Mouse (Mus musculus): Measurements from ENCODE around the gene Upp2.
A peak's percentile ranks its signal among the peaks of the same experiment; 100 is the strongest.

Gene Upp2

DNA sequence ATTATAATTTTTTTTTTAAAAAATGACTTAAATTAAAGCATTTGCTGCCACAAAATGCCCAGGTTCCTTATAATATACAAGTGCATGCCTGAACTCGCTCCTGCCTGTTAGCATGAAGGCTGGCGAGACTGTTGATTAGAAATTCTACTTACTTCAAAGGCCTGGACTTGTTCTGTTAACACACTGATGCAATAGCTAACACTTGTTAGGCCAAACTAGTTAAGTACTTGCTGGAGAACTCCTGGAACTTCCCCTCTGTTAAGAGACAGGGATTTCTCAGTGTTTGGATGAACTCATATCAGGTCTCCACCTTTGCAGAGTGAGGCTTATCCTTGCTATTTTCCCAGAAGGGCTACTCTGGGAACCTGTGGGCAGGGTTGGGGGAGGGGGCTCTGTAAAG, 105.4 kb downstream of the Upp2 start:
- no peak for DNase-seq (ENCODE audit: low spot score)

DNA sequence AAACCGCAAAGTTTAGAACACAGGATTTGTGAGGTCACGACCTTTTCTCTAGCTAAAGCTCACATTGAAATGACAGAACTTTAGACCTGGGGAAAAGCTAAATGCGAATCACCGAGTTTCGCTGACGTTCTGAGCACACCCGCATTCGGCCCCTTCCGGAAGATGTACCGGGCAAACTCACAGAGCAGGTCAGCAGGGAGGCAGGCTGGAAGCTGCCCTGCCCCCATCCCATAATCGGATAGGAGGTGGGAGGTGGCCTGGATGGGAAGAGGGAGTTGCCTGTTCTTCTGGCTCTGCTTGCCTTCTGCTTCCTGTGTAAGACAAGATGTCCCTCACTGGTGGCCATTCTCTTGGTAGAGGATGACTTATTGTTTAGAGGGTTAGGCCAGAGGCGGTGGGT, 112.9 kb downstream of the Upp2 start:
- DNase-seq (ENCODE audit: low spot score): no peak

DNA sequence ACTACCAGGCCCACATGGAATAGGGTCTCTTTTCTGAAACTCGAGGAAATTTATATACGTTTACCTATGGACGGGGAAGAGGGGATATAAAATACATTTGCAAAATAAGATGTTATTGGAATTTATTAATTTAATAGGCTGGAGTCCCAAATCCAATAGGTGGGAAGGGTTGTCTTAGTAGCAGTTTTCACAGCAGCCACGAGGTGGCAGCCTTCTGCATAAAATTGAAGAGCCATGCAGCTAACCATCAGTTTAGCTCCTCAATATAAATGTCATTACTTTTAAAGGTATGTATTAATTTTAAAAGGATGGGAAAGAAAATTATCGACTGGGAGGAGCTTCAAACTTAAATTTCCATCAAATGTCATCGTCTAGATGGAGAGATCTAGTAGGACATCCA, 113.7 kb downstream of the Upp2 start:
- peak; percentile 74 for DNase-seq (ENCODE audit: low spot score)

DNA sequence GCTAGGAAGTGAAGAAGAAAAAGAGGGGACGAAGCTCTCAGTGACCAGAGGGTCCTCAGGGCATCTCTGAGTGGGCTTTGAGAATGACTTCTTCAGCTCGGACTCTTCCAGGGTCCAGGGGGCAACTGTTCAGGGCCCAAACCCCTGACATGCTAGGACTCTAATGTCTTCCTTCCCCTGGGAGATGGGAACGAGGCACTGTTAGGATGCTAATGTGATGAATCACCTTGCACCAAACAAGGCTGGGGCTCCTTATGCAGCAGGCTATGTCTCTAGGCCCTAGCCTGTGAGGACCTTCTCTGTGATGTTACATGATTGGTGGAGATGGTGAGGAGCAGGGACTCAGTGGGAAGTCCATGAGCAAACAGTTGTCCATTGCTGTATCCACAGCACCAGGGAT, 114.3 kb downstream of the Upp2 start:
- no peak for DNase-seq (ENCODE audit: low spot score)

DNA sequence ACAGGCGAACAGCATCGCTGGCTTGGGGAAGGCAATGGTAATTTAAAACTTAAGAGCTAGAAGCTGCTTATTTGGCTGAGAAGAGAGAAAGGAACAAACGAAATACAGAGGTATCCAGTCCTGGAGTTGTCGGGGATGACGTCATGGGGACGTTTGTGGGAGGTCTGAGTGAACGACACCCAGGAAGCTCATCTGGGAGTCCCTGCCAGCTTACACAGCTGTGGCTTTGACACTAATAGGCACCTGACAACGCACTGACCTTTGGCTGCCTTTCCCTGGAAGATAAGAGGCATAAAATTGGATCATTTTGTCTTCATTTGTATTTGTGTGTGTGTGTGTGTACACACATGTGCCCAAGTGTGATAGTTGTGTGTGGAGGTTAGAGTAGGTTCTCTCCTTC, 130.4 kb downstream of the Upp2 start:
- no peak for DNase-seq (ENCODE audit: low spot score)

DNA sequence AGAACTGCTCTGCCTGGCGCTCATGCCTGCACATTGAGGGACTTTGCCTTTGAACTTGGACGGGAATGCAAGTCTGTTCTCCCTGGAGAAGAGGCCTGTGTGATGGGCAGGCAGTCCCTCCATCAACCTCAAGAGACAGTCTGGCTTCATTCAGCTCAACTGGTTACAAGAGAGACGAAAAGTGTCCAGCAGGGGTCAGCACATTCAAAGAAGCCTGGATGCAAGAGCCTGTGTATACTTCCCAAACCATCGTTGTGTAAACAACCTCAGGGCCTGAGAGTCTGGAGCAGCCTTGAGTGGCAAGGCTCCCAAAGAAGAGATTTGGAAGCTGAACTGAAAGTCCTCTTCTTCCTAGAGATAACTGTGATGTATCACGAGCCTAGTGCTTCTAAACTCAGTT, 132.8 kb downstream of the Upp2 start:
- peak; percentile 85 for DNase-seq (ENCODE audit: low spot score)

DNA sequence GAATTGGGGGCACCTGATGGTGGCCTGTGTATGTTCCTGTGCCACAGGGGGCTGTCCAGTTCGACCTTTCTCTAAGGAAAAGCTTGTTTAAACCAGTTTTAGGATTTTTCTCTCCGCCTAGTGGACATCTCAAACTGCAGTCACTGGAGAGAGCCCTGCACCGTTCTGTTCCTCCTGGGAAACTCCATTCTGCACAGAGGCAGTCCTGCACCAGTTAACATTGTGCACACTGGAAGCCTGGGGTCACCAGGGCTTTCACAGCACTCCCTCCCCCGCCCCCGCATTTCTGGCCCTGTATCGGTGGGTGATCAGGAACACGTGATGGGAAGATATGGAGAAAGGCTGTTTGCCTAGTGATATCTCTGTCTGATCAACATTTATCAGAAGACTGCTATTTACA, 133.3 kb downstream of the Upp2 start:
- no peak for DNase-seq (ENCODE audit: low spot score)

DNA sequence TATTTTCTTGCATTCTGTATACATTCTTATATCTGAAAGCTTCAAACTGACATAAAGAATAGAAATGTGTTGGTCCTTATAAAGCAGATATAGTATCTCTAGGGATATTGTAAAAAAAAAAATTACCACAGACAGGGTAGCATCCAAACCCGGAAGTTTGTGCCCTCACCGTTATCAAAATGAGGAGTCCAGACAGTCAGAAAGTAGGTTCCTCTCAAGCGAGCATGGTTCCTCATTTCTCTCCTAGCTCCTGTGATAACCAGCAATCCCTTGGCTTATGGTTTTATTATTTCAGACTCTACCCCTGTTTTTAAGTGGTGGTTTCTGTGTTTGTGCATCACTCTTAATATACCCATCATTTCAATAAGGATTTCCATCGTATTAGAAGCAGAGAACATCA, 134.5 kb downstream of the Upp2 start:
- no peak for DNase-seq (ENCODE audit: low spot score)

DNA sequence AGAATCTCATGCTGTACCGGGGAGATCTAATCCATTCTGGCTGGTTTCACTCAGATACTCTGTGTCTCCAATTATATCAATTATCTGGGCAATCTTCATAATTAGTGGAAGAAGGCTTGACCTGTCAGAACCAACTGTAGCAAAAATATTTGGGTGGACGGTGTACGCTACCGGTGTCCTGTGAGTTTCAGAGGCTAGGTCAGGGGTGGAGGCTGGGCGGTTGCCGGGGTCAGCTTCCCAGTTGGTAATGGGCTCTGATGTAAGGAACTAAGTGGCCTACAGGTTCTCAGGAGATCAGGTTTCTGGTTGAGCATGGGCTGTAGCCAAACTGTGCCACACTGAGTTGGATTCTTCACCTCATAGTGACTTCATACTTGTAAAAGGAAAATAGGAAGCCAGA, 136.1 kb downstream of the Upp2 start:
- DNase-seq (ENCODE audit: low spot score): no peak

DNA sequence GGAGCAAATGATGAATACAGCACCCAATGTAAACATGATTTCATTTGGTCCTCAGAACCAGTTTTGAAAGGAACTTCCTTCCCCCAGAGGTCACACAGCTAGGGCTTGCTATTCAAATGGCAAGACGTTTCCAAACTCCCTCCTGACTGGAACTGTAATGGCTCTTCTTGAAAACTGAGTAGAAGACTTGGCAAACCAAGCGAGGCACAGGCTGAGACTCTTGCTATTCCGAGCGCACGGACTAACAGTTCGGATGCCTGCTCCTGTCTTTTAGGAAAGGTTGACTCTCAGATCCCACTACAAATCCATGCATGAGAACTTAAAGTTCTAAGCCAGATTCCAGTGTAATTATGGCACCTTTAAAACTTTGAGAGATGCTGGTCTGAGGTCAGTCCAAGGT, 136.5 kb downstream of the Upp2 start:
- DNase-seq (ENCODE audit: low spot score): no peak

DNA sequence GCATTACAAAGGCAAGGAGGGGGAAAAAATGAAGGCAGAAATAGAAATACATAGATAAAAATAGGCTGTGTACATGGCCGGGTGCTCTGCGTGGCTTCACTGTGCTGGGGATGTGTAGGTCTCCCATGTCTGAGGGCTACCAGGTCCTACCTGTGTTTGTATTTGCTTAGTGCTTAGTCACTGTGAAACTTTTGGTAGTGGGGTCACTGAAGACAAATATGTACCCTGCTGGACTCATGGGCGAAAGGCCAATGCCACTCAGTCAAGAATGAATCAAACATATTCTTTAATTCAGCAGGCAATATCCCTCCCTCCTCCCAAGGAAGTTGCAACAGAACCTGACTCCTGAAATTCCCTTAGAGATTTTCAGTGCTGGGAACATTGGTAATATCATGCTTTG, 137.5 kb downstream of the Upp2 start:
- no peak for DNase-seq (ENCODE audit: low spot score)

DNA sequence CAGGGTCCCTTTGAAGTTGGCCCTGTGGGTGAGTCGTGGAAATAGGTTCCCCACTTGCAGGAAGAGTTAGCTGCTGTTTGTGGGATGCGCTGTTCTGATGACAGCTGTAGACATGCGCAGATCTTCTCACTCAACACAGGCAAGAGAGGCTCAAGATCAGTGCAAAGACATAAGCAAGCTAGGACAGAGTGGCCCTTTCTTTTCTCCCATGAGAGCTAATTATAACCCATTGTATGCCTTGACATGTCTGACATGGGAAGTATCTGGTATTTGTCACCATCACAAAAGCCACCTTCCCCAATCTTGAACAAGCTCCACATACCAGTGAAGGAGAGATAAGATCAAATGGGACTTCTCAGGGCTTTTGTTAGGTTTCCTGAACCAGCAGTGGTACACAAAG, 140.6 kb downstream of the Upp2 start:
- no peak for DNase-seq (ENCODE audit: low spot score)

DNA sequence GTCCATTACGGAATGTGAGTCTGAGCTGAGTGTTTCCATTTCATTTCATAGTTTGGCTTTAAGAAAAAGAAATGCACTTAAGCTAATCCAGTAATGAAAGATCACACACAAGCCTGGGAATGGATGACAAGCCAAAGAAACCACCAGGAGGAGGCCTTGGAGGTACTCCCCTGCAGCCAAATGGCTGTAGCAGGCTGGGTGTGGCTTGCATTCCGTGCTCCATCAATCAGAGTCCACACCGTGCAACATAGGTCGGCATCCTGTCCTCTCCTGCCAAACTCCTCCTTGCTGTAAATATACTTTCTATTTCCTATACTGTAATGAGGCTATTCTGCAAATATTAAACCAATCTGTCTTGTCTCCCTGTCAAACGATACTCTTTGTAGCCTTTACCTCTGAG, 143.1 kb downstream of the Upp2 start:
- DNase-seq (ENCODE audit: low spot score): no peak

DNA sequence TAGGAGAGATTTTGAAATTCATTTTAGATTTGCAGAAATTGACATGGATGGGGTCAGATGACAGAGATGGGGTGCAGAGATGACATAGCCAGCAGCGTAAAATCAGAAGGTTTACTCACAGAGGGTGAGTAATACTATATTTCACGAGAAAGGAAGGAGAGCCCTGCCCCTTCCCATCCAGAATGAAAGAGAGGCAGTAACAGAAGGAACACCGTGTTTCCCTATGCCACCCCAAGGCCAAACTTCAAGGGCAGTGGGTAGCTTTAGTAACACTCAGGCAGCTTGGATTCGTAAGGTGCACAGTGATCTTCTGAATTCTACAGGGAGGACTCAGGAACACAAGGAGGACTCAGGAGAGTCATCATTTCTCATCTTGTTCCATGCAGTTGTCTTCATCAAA, 144.0 kb downstream of the Upp2 start:
- DNase-seq (ENCODE audit: low spot score): no peak

DNA sequence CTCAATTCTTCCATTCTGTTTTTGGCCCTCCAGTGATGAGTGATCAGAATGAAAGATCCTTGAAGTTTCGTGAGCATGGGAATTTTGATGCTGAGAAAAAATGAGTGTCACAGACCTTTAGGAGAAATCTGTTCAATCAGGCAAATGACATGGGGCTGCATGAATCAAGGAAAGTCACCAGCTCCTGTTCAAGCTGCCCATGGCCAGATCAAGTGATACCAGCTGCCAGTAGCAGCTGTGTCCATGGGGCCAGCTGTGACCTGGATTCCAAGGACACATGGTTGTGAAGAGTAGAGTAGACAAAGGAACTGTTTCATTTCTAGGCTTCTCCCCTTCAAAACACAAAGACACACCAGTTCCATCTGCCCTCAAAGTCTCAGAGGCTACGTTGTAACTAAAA, 144.4 kb downstream of the Upp2 start:
- DNase-seq (ENCODE audit: low spot score): no peak

DNA sequence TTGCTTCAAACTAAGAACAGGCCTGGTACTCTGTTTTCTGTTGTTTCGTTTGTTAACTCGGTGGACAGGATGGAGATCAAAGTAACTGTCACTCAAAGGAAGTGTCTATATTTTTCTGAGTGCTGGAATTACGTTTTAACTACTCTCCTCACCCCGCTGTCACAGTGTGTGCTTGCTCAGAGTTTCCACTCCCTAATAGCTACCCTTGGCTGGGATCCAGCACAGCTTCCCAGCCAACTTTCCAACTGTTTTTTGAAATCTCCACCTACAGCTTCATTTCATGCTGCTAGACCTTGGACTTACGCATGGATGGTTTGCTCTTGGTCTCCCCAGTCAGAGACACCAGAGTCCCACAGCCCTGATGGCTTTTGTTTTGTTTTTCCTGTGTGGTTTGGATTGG, 144.8 kb downstream of the Upp2 start:
- peak; percentile 52 for DNase-seq (ENCODE audit: low spot score)

DNA sequence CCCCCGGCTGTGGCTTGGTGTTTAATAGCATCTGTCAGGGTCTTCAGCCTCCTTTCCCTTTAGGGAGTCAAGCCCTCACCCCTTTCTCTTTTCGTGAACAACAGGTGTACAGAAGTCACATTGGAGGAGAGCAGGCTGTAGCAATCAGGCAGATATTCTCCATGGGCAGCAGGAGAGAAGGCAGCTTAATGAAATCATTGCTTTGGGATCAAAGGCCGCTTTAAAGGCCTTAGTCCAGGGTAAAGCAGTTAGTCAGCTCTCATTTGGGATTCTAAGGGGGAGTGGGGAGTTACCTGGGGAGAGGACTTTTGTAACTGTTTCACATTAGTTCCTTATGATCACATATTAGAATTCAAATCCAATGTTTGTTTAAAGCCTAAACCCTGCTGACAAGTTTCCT, 150.8 kb downstream of the Upp2 start:
- DNase-seq (ENCODE audit: low spot score): no peak

DNA sequence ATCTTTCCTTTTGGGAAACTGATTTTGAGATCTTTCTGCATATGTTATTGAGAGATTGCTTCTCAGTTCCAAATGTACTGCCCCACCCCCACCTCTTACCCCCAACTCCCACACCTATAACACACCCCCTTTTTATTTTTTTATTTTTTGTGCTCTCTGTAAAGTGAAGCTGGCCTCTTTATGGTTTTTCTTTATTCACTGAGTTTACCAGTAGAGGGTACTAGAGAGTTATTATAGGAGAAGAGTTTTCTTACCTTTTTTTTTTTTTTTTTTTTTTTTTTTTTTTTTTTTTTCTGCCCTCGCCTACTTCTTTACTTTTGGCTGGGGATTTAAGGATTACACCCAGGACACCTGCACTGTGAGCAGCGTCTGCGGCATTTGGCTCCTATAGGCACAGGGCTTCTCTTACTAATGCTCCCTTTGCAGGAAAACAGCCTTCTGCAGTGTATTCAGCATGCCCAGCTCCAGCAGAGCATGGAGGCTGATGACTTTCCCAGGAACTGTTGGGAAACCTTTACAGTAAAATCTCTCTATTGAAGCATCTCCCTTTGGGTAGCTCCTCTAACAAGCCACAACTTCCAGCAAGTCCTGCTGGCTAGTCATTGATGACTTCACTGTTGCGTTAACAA, 170.2 kb downstream of the Upp2 start:
- peak; percentile 14 for DNase-seq (ENCODE audit: low spot score)

DNA sequence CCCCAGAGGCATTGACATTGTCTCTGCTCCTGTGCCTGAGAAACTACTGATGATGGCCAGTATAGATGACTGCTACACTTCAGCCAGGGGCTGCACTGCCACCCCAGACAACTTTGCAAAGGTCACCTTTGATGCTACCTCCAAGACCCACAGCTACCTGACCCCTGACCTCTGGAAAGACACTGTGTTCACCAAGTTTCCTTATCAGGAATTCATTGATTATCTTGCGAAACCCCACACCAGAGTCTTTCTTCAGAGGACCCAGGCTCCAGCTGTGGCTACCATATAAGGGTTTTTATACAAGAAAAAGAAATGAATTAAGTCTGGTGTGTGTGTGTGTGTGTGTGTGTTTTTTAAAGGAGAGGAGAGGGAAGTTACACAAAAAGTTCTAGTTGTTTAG, 174.1 kb downstream of the Upp2 start:
- no peak for DNase-seq (ENCODE audit: low spot score)

DNA sequence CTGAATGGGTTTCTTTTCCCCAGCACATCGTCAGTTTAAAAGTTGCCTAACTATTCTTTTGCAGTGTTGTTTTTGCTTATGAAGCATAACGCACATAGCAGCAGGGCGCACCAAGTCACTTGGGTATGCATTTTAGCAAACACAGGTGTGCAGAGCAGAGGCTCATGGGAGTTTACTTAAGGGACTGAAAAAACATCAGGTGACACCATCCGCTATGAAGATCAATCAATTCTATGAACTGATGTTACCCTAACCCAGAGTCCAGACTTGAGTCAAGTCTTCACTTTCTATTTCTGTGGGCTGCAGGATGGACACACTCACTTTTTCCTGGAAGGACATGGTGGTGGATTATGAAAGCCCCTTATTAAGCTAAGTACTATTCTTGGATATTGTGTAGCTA, 174.9 kb downstream of the Upp2 start:
- DNase-seq (ENCODE audit: low spot score): no peak

DNA sequence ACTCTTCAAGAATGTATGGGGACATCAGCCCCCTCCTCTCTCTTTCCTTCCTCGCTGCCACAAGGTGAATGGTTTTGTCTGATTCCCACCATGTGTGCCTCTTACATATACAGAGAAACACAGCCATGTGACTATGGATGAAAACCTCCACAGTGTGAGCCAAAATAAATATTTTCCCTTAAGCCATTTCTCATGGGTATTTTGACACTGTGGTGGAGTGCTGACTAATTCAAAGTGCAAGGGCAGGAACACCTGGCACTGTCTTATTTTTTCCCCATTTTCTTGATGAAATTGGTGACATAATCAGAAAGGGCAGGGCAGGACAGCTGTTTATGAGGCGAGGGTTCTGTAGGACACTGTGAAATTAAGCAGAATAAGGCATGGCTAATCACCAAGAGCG, 176.3 kb downstream of the Upp2 start:
- DNase-seq (ENCODE audit: low spot score): no peak

DNA sequence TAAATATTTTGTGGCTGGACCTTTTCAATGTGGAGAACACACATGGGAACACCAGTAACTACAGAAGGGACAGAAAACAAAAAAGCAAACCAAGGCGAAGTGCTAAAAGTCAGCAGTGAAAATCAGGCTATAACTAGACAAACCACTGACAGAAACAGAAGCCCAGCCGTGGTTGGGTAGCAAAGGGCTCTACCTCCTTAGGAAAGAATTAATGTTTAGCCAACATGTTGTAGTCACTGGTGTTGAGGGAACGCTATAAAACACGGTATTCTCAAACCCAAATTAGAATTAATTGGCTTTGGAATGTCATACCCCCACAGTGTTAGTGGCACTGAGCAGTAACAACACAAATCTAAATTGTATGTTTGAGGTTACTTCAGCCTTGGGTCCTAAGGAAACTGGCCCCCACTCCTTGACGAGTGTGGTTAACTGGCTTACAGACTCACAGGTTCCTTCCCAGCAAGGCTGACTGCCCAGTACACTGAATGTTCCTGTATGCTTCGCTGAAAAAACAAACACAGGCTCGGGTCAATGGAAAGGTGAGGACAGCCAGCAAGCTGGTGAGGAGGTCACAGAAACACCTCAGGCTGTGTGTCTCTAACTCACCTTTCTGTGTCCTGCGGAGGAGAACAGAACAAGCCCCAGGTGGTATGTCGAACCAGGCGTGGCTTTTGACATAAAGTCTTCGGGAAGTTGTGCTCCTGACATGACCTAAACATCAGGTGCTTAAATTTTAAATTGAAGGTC, 180.6 kb downstream of the Upp2 start:
- no peak for DNase-seq (ENCODE audit: low spot score)

DNA sequence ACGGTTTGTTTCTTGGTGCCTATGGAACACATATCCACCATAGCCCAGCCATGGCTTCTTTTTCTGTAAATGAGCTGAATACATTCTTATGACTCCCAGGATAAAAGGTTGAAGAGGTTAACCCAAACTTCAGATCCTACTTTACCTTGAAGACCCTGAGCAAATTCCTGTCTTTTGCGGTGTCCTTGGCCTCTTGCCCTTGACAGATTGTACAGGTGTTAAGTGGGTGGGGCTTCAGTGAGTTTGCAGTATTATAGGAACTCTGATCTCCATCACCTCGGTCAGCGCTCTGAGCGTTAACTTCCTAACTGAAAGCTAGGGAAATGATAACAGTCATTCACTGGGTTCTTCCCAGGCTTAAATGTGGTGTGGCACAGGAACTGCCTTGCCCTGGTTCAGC, 181.2 kb downstream of the Upp2 start:
- no peak for DNase-seq (ENCODE audit: low spot score)

DNA sequence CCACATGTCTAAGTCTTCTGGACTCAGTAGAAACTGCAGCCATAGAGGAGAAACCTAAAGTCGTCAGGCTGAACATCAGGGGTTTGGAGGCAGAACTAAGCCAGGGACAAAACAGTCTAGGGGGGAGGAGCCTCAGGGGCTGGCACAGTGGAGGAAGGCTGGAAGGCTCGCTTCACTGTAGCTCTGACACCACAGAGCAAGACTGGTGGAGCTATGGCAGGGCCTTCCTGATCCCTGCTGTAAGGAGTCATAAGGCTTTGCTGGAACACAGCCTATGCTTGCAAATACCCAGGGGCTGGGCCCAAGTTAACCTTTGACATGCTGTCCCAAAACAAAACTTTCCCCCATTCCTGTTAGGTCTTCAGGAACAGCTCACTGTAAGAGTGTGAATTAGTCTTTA, 185.8 kb downstream of the Upp2 start:
- DNase-seq (ENCODE audit: low spot score): no peak
